Mouse (Mus musculus) MEL (cell line): ENCODE results near the gene Terf2ip.
A peak's percentile ranks its signal among the peaks of the same experiment; 100 is the strongest.

ENCODE experiments used
- CTCF ChIP-seq, 3 experiments: IDR thresholded peaks in 2 of 3; conservative IDR thresholded peaks in 1 of 3; 2 replicates each; pipeline ENCODE4 v1.5.1; 2011 to 2012; ENCODE audit warnings: low read length in 3 of 3, low read depth in 2 of 3, mild to moderate bottlenecking in 2 of 3, improper control_type of control experiment in 1 of 3, inconsistent platforms in 1 of 3, mixed read lengths in 1 of 3, moderate library complexity in 1 of 3; ENCODE audit not compliant: control insufficient read depth in 1 of 3, insufficient read depth in 1 of 3, poor library complexity in 1 of 3, severe bottlenecking in 1 of 3
- E2F4 ChIP-seq: IDR thresholded peaks from 2 replicates; pipeline ENCODE4 v1.6.1; 2011; ENCODE audit warnings: low read depth, low read length, improper control_type of control experiment, borderline replicate concordance
- MXI1 ChIP-seq: IDR thresholded peaks from 2 replicates; pipeline ENCODE4 v1.6.1; 2011; ENCODE audit warnings: mild to moderate bottlenecking, low read depth, low read length, improper control_type of control experiment
- NELFE ChIP-seq: IDR thresholded peaks from 2 replicates; pipeline ENCODE4 v1.6.1; 2011; ENCODE audit warnings: low read depth, low read length, improper control_type of control experiment

DNA sequence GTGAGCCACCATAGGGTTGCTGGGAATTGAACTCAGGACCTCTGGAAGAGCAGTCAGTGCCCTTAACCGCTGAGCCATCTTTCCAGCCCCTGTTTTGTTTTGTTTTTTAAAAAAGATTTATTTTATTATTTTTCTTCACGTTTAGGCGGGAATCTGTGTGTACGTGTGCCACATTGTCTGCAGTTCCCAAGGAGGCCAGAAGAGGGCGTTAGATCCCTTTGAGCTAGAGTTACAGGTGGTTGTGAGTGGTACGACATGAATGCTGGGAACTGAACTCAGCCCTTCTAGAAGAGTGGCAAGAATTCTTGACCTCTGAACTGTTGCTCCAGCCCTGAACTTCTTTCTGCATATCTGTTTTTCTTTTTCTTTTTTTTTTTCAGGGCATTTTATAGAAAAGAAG, 38.8 kb downstream of the Terf2ip start:
- TF ChIP-seq CTCF (IDR thresholded peaks at IDR 0.05 in 2 of 3, conservative IDR thresholded peaks at IDR 0.05 in 1 of 3; ENCODE audit: control insufficient read depth in 1 of 3, insufficient read depth in 1 of 3, low read depth in 2 of 3, low read length in 3 of 3, poor library complexity in 1 of 3, severe bottlenecking in 1 of 3) (peak in 1 of 3 experiments; percentile 27; a peak in 3 of 6 replicates), E2F4 (no peak), MXI1 (no peak), NELFE (no peak)
